Mouse (Mus musculus): ENCODE results near the gene Dohh.

DNA sequence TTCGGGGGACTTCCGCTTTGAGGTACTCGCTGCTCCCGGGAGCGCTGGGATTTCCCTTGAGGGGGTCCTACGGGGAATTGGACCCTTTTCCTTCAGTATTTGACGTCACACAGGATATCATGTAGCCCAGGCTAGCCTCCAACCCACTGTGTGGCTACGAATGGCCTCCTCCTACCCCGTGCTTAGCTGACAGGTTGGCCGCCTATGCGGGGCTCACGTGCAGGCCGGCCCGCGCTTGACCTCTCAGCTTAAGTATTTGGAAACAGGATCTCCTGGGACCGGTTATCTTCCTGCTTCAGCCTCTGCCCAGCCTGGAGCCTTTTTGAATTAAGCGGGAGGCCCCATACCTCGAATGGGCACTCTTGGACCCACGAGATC lies 366 bp downstream of the Dohh start:
- no peak for TF ChIP-seq CTCF (IDR thresholded peaks at IDR 0.05; ENCODE audit: low read depth, low read length)
- TF ChIP-seq POLR2A (IDR thresholded peaks at IDR 0.05; ENCODE audit: insufficient read depth, low read length), result no peak
- no peak for TF ChIP-seq EP300 (IDR thresholded peaks at IDR 0.05; ENCODE audit: insufficient read depth, low read depth, low read length)
